Mouse (Mus musculus): ENCODE results near the gene Pisd. TPM values are rescaled to one million over a fixed set of nuclear protein-coding genes. Genes with fewer than 3 reads are reported as not detected.
"Not testable (repeated sequence)": the region's sequence is repeated elsewhere in the genome, so short reads cannot be mapped to it uniquely, and the experiment has no call there.

The Pisd gene
- polyA plus RNA-seq, 1 experiment from 2014 or later: 114 TPM

- Histone ChIP-seq H3K36me3 (ENCODE audit: control insufficient read depth, insufficient read depth, low read length) (no peaks in the 10 kb centered on the region), H3K9ac (ENCODE audit: low read depth, low read length) (no peak overlapping the region), H3K4me3 (ENCODE audit: low read length) (no peak overlapping the region), H3K27ac (ENCODE audit: low read length) (no peak overlapping the region), H3K4me2 (ENCODE audit: low read depth, low read length) (no peak overlapping the region), H3K9me3 (ENCODE audit: control insufficient read depth, low read length) (no peaks in the 10 kb centered on the region), H3K4me1 (ENCODE audit: control insufficient read depth, insufficient read depth, low read length) (no peaks in the 10 kb centered on the region), H3K27me3 (replicated peaks; ENCODE audit: control insufficient read depth, insufficient read depth, low read length) (no peaks in the 10 kb centered on the region)
- 94% methylated on average over 8 of the region's 8 CpGs for WGBS
- no peak for ATAC-seq
Measured at GRCm38 (mm10) chr5:32756141-32756540, 29.3 kb downstream of the Pisd start.

- H3K4me1 ChIP-seq (ENCODE audit: control insufficient read depth, insufficient read depth, low read length): peaks cover 6% of the 10 kb centered on the region
- no peaks in the 10 kb centered on the region for H3K27me3 ChIP-seq (replicated peaks; ENCODE audit: control insufficient read depth, insufficient read depth, low read length)
- no peak overlapping the region for H3K27ac ChIP-seq (ENCODE audit: low read length)
- H3K9me3 ChIP-seq (ENCODE audit: control insufficient read depth, low read length): no peaks in the 10 kb centered on the region
- no peak overlapping the region for H3K4me2 ChIP-seq (ENCODE audit: low read depth, low read length)
- ATAC-seq: no peak
- no peaks in the 10 kb centered on the region for H3K36me3 ChIP-seq (ENCODE audit: control insufficient read depth, insufficient read depth, low read length)
- no peak overlapping the region for H3K9ac ChIP-seq (ENCODE audit: low read depth, low read length)
- H3K4me3 ChIP-seq (ENCODE audit: low read length): no peak overlapping the region
- WGBS: 64% methylated on average over 2 of the region's 2 CpGs
Measured at GRCm38 (mm10) chr5:32751736-32752135, 33.7 kb downstream of the Pisd start.

DNA sequence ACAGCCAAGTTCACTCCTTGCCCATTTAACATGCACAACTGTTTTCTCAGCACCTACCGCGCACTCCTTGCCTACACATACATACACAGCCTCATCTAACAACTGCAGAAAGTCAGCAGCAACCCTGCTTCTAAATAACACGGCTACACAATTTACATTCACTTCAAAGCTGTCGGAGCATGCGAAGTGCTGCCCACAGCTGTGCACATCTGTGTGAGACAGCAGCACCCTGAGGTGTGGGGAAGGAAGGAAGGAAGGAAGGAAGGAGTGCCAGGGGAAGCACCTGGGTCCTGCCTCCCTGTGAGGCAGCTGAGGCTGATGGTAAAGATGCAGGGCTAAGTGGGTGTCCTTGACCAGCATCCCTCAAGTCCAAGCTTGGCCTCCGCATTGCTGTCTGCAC is 36.5 kb downstream of the Pisd start:
- H3K9me3 ChIP-seq (ENCODE audit: control insufficient read depth, low read length): no peaks in the 10 kb centered on the region
- no peak overlapping the region for H3K27ac ChIP-seq (ENCODE audit: low read length)
- H3K9ac ChIP-seq (ENCODE audit: low read depth, low read length): no peak overlapping the region
- peaks cover 20% of the 10 kb centered on the region for H3K4me1 ChIP-seq (ENCODE audit: control insufficient read depth, insufficient read depth, low read length)
- 65% methylated on average over 6 of the region's 6 CpGs for WGBS
- no peaks in the 10 kb centered on the region for H3K27me3 ChIP-seq (replicated peaks; ENCODE audit: control insufficient read depth, insufficient read depth, low read length)
- no peak overlapping the region for H3K4me3 ChIP-seq (ENCODE audit: low read length)
- H3K36me3 ChIP-seq (ENCODE audit: control insufficient read depth, insufficient read depth, low read length): no peaks in the 10 kb centered on the region
- ATAC-seq: no peak
- H3K4me2 ChIP-seq (ENCODE audit: low read depth, low read length): no peak overlapping the region

GRCm38 (mm10) chr5:32747650-32748375 is 37.6 kb downstream of the Pisd start:
- Histone ChIP-seq H3K9me3 (ENCODE audit: control insufficient read depth, low read length) (no peaks in the 10 kb centered on the region), H3K4me1 (ENCODE audit: control insufficient read depth, insufficient read depth, low read length) (peaks cover 27% of the 10 kb centered on the region), H3K27me3 (replicated peaks; ENCODE audit: control insufficient read depth, insufficient read depth, low read length) (no peaks in the 10 kb centered on the region), H3K27ac (ENCODE audit: low read length) (no peak overlapping the region), H3K4me3 (ENCODE audit: low read length) (no peak overlapping the region), H3K9ac (ENCODE audit: low read depth, low read length) (no peak overlapping the region), H3K36me3 (ENCODE audit: control insufficient read depth, insufficient read depth, low read length) (no peaks in the 10 kb centered on the region), H3K4me2 (ENCODE audit: low read depth, low read length) (no peak overlapping the region)
- ATAC-seq: no peak
- 64% methylated on average over 6 of the region's 6 CpGs for WGBS

DNA sequence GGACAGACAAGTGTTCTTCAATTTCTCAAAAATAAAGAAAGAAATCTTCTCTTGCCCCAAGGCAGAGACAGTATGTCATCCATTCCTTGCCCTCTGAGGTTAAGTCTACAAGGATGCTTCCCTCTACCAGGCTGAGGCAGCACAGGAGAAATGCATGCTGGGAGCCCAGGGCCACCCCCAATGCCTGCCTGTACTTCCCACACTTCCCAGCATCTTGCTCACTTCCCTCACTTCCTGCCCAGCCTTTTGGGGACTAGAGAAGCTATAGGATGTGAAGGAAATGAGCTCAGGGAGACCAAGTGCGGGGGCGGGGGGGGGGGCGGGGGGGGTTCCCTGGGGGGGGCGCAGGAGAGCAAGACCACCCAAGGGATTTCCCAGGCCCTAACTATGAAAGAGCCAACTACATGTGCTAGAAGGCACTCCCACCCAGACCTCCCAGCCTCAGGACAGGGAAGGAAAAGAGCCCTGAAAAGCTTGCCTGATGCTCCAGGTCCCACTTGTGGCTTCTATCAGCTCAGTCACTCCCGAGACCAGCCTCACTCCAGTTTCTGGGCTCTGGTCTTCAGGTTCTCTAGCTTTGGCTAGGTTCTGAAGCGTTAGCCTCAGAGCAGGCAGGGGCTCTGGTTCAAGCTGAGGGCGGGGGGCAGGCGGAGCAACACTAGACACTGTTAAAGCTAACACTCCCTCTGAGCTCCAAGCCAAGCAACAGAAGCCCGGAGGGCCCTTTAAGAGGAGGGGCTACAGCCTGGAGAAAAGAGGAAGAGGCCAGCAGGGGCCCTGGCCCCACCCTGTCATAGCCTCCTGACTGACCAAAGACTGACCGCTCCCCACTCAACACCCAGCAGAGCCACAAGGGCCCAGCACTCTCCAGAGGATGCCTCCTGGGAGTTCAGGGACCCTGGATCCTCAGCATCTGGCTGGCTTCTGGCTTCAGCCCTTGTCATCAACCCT is 39.5 kb downstream of the Pisd start:
- H3K4me1 ChIP-seq (ENCODE audit: control insufficient read depth, insufficient read depth, low read length): peaks cover 30% of the 10 kb centered on the region

GRCm38 (mm10) chr5:32742149-32742548 is 43.3 kb downstream of the Pisd start:
- no peaks in the 10 kb centered on the region for H3K9me3 ChIP-seq (ENCODE audit: control insufficient read depth, low read length)
- no peak overlapping the region for H3K4me2 ChIP-seq (ENCODE audit: low read depth, low read length)
- no peak for ATAC-seq
- peak overlapping the region; percentile 46; the same call in 1 of the 2 replicates for H3K9ac ChIP-seq (ENCODE audit: low read depth, low read length)
- no peak overlapping the region for H3K27ac ChIP-seq (ENCODE audit: low read length)
- no peak overlapping the region for H3K4me3 ChIP-seq (ENCODE audit: low read length)
- no peaks in the 10 kb centered on the region for H3K27me3 ChIP-seq (replicated peaks; ENCODE audit: control insufficient read depth, insufficient read depth, low read length)
- H3K36me3 ChIP-seq (ENCODE audit: control insufficient read depth, insufficient read depth, low read length): no peaks in the 10 kb centered on the region
- H3K4me1 ChIP-seq (ENCODE audit: control insufficient read depth, insufficient read depth, low read length): peaks cover 33% of the 10 kb centered on the region
- 68% methylated on average over 9 of the region's 9 CpGs for WGBS

More for the DNA sequence above, 39.5 kb downstream of the Pisd start:
- Histone ChIP-seq H3K36me3 (ENCODE audit: control insufficient read depth, insufficient read depth, low read length) (no peaks in the 10 kb centered on the region), H3K4me3 (ENCODE audit: low read length) (peak overlapping the region; percentile 58), H3K9ac (ENCODE audit: low read depth, low read length) (peak overlapping the region; percentile 68), H3K9me3 (ENCODE audit: control insufficient read depth, low read length) (no peaks in the 10 kb centered on the region), H3K4me2 (ENCODE audit: low read depth, low read length) (peak overlapping the region; percentile 57), H3K27ac (ENCODE audit: low read length) (peak overlapping the region; percentile 84), H3K27me3 (replicated peaks; ENCODE audit: control insufficient read depth, insufficient read depth, low read length) (no peaks in the 10 kb centered on the region)
- WGBS: 5% methylated on average over 8 of the region's 10 CpGs
- peak; percentile 88 for ATAC-seq

- H3K9ac ChIP-seq (ENCODE audit: low read depth, low read length); ATAC-seq; H3K4me3 ChIP-seq (ENCODE audit: low read length); H3K36me3 ChIP-seq (ENCODE audit: control insufficient read depth, insufficient read depth, low read length); H3K9me3 ChIP-seq (ENCODE audit: control insufficient read depth, low read length); H3K4me2 ChIP-seq (ENCODE audit: low read depth, low read length); H3K27ac ChIP-seq (ENCODE audit: low read length); H3K27me3 ChIP-seq (replicated peaks; ENCODE audit: control insufficient read depth, insufficient read depth, low read length): not testable (repeated sequence)
- 88% methylated on average over 4 of the region's 4 CpGs for WGBS
- H3K4me1 ChIP-seq (ENCODE audit: control insufficient read depth, insufficient read depth, low read length): peaks cover 27% of the 10 kb centered on the region
Measured at GRCm38 (mm10) chr5:32741377-32741776, 44.1 kb downstream of the Pisd start.

- peaks cover 27% of the 10 kb centered on the region for H3K4me1 ChIP-seq (ENCODE audit: control insufficient read depth, insufficient read depth, low read length)
- H3K4me3 ChIP-seq (ENCODE audit: low read length); H3K4me2 ChIP-seq (ENCODE audit: low read depth, low read length); ATAC-seq; H3K9ac ChIP-seq (ENCODE audit: low read depth, low read length); H3K9me3 ChIP-seq (ENCODE audit: control insufficient read depth, low read length); H3K27me3 ChIP-seq (replicated peaks; ENCODE audit: control insufficient read depth, insufficient read depth, low read length); H3K27ac ChIP-seq (ENCODE audit: low read length); H3K36me3 ChIP-seq (ENCODE audit: control insufficient read depth, insufficient read depth, low read length): not testable (repeated sequence)
- WGBS: 76% methylated on average over 8 of the region's 8 CpGs
Measured at GRCm38 (mm10) chr5:32740850-32741249, 44.6 kb downstream of the Pisd start.

DNA sequence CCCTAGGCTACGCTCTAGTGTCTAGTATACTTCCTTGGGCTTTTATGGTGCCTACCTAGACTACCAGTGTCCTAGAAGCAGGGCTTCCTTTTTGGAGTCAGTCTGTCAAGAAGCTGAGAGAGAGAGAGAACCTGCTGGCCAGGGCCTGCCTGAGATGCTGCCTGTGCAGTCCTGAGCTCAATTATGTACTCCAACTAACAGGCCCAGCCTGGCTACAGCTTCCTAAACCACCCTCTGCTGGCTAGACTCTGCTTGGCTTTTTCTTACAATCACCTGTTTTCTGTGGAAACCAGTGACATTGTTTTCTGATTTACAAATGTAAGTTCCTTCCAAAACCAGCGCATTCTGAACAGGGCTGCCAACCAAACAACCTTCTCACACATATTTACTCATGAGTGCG is 45.3 kb downstream of the Pisd start:
- no peak for ATAC-seq
- no peaks in the 10 kb centered on the region for H3K9me3 ChIP-seq (ENCODE audit: control insufficient read depth, low read length)
- 76% methylated on average over 3 of the region's 3 CpGs for WGBS
- H3K4me3 ChIP-seq (ENCODE audit: low read length): no peak overlapping the region
- no peaks in the 10 kb centered on the region for H3K27me3 ChIP-seq (replicated peaks; ENCODE audit: control insufficient read depth, insufficient read depth, low read length)
- H3K27ac ChIP-seq (ENCODE audit: low read length): no peak overlapping the region; the same call in 1 of the 2 replicates
- H3K36me3 ChIP-seq (ENCODE audit: control insufficient read depth, insufficient read depth, low read length): no peaks in the 10 kb centered on the region
- H3K9ac ChIP-seq (ENCODE audit: low read depth, low read length): 0 out of 2 replicates have a peak overlapping the region, but pooled peaks have one; percentile 37
- H3K4me2 ChIP-seq (ENCODE audit: low read depth, low read length): no peak overlapping the region
- peaks cover 20% of the 10 kb centered on the region for H3K4me1 ChIP-seq (ENCODE audit: control insufficient read depth, insufficient read depth, low read length)
